Mouse (Mus musculus) cortical plate, adult 2 months (tissue): ENCODE data around the gene Rasal2. TPM values are rescaled to one million over a fixed set of nuclear protein-coding genes. Genes with fewer than 3 reads are reported as not detected.

Source experiments
- H3K27ac ChIP-seq: fragments of 200-500 bp; 2 replicates; pipeline ENCODE4 v1.5.1; 2012; ENCODE audit warnings: low read length, control low read depth, inconsistent platforms; ENCODE audit not compliant: insufficient read depth
- H3K4me1 ChIP-seq: fragments of 200-500 bp; 2 replicates; pipeline ENCODE4 v1.6.1; 2011; ENCODE audit warnings: low read length; ENCODE audit not compliant: control insufficient read depth, insufficient read depth
- H3K4me3 ChIP-seq: fragments of 200-500 bp; 2 replicates; pipeline ENCODE4 v1.5.1; 2011; ENCODE audit warnings: mild to moderate bottlenecking, low read length, control low read depth; ENCODE audit not compliant: insufficient read depth
- CTCF ChIP-seq: fragments of 200-500 bp; IDR thresholded peaks from 2 replicates; pipeline ENCODE4 v1.5.1; 2011; ENCODE audit warnings: mild to moderate bottlenecking, control low read depth, low read length; ENCODE audit not compliant: insufficient read depth; ENCODE audit errors: extremely low read depth
- POLR2A ChIP-seq: fragments of 200-500 bp; IDR thresholded peaks from 2 replicates; pipeline ENCODE4 v1.6.1; 2011; ENCODE audit warnings: mild to moderate bottlenecking, low read length, control low read depth; ENCODE audit not compliant: insufficient read depth; ENCODE audit errors: extremely low read depth
- polyA plus RNA-seq: library from polyadenylated mRNA; depleted of rRNA; stranded (reverse); fragments of >200 nt; gene quantifications from 2 replicates; pipeline ENCODE4 v1.2.3, GENCODE M21; 2012

The Rasal2 gene
- polyA plus RNA-seq, 1 experiment = 28.4 TPM

GRCm38 (mm10) chr1:157137132-157137853 lies 275.1 kb downstream of the Rasal2 start:
- Histone ChIP-seq H3K4me1 (peaks cover 3% of the 10 kb centered on the region; the same call in 1 of the 2 replicates), H3K4me3 (no peak overlapping the region)

GRCm38 (mm10) chr1:157128219-157128618 lies 284.2 kb downstream of the Rasal2 start:
- TF ChIP-seq CTCF (no peak), POLR2A (no peak)

More at GRCm38 (mm10) chr1:157137132-157137853, 275.1 kb downstream of the Rasal2 start:
- H3K27ac ChIP-seq = no peak overlapping the region
- no peak; the same call in 1 of the 2 replicates for TF ChIP-seq CTCF
- TF ChIP-seq POLR2A = no peak

GRCm38 (mm10) chr1:157123836-157124235 lies 288.6 kb downstream of the Rasal2 start:
- TF ChIP-seq POLR2A (no peak), CTCF (no peak)
- Histone ChIP-seq H3K4me3 (no peak overlapping the region), H3K4me1 (no peaks in the 10 kb centered on the region), H3K27ac (no peak overlapping the region)

More at GRCm38 (mm10) chr1:157128219-157128618, 284.2 kb downstream of the Rasal2 start:
- no peak overlapping the region for H3K27ac ChIP-seq
- H3K4me1 ChIP-seq = no peaks in the 10 kb centered on the region
- H3K4me3 ChIP-seq = no peak overlapping the region

GRCm38 (mm10) chr1:157119168-157119567 lies 293.2 kb downstream of the Rasal2 start:
- Histone ChIP-seq H3K4me1 (no peaks in the 10 kb centered on the region), H3K27ac (no peak overlapping the region), H3K4me3 (no peak overlapping the region)
- TF ChIP-seq POLR2A (no peak), CTCF (no peak)

- no peak overlapping the region for H3K4me3 ChIP-seq
- H3K27ac ChIP-seq = no peak overlapping the region
- TF ChIP-seq POLR2A (no peak), CTCF (no peak)
- no peaks in the 10 kb centered on the region for H3K4me1 ChIP-seq
Measured at GRCm38 (mm10) chr1:157117440-157117839, 295.0 kb downstream of the Rasal2 start.

- H3K27ac ChIP-seq = no peak overlapping the region
- H3K4me3 ChIP-seq = no peak overlapping the region
- TF ChIP-seq CTCF (no peak), POLR2A (no peak)
- H3K4me1 ChIP-seq = no peaks in the 10 kb centered on the region
Measured at GRCm38 (mm10) chr1:157114492-157114891, 297.9 kb downstream of the Rasal2 start.

- no peaks in the 10 kb centered on the region for H3K4me1 ChIP-seq
- no peak for TF ChIP-seq POLR2A
- no peak for TF ChIP-seq CTCF
- no peak overlapping the region for H3K27ac ChIP-seq
- no peak overlapping the region for H3K4me3 ChIP-seq
Measured at GRCm38 (mm10) chr1:157110287-157110835, 302.0 kb downstream of the Rasal2 start.

GRCm38 (mm10) chr1:157108580-157108979 lies 303.8 kb downstream of the Rasal2 start, which contains the start of gene Tex35:
TSS of gene Tex35 (minus strand) at chr1:157108680.
- Histone ChIP-seq H3K4me1 (no peaks in the 10 kb centered on the region), H3K4me3 (no peak within 1 kb of the TSS), H3K27ac (no peak within 1 kb of the TSS)
- no peak for TF ChIP-seq POLR2A
- TF ChIP-seq CTCF = no peak

- Histone ChIP-seq H3K27ac (no peak overlapping the region), H3K4me1 (no peaks in the 10 kb centered on the region), H3K4me3 (peak overlapping the region; percentile 8; the same call in 1 of the 2 replicates)
- no peak for TF ChIP-seq CTCF
- no peak for TF ChIP-seq POLR2A
Measured at GRCm38 (mm10) chr1:157101122-157101865, 311.1 kb downstream of the Rasal2 start.
